Mouse (Mus musculus) embryonic fibroblast, embryonic 13.5 days (primary cell): ENCODE results near the gene Tfap2e. TPM values are rescaled to one million over a fixed set of nuclear protein-coding genes. Genes with fewer than 3 reads are reported as not detected.
A peak's percentile ranks its signal among the peaks of the same experiment; 100 is the strongest.

Experiments used
- H3K27ac ChIP-seq: 2 replicates; pipeline ENCODE4 v1.5.1; 2012; ENCODE audit warnings: low read length, control low read depth, inconsistent platforms; ENCODE audit not compliant: insufficient read depth
- H3K4me1 ChIP-seq: 2 replicates; pipeline ENCODE4 v1.6.1; 2011; ENCODE audit warnings: low read length; ENCODE audit not compliant: control insufficient read depth, insufficient read depth
- H3K4me3 ChIP-seq: 2 replicates; pipeline ENCODE4 v1.5.1; 2011; ENCODE audit warnings: mild to moderate bottlenecking, control low read depth, low read length; ENCODE audit not compliant: insufficient read depth
- CTCF ChIP-seq: IDR thresholded peaks from 2 replicates; pipeline ENCODE4 v1.5.1; 2011; ENCODE audit warnings: mild to moderate bottlenecking, control low read depth, low read length, moderate library complexity, borderline replicate concordance; ENCODE audit not compliant: insufficient read depth
- POLR2A ChIP-seq: IDR thresholded peaks from 2 replicates; pipeline ENCODE4 v1.6.1; 2011; ENCODE audit warnings: low read depth, mild to moderate bottlenecking, control low read depth, low read length, moderate library complexity
- polyA plus RNA-seq: library from polyadenylated mRNA; stranded (reverse); fragments of >200 nt; gene quantifications from 2 replicates; pipeline ENCODE4 v1.2.4, GENCODE M21; 2011; ENCODE audit warnings: low read depth; ENCODE audit not compliant: missing spikeins, insufficient read length

The Tfap2e gene
- not detected in 2 replicates for polyA plus RNA-seq

DNA sequence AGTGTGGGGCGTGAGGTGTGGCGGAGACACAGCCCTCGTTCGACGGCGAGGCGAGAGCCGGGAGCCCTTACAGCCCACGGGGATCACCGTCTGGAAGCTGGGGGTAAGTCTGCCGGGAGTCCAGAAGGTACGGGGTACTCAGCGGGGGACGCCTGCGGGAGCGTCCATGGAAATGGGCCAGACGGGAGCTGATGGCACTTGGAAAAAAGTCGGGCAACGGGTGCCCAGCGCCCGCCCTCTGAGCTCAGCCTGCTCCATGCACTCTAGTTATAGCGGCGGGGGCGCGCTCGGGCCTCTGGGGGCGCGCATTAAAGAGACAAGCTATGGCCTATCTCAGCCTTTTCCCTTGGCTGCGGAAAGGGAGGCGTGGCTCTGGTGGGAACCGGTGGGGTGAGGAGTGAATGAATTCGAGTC, at the start of gene Tfap2e:
Tfap2e (minus strand) TSS at position 240 of the 414 bp plus-strand sequence.
- no peak within 1 kb of the TSS for H3K27ac ChIP-seq
- H3K4me3 ChIP-seq, result no peak within 1 kb of the TSS
- 0 out of 2 replicates have a peak, but pooled peaks cover 2% of the 10 kb centered on the region for H3K4me1 ChIP-seq
- TF ChIP-seq CTCF (no peak), POLR2A (no peak)

- no peak overlapping the region for H3K27ac ChIP-seq
- H3K4me3 ChIP-seq, result no peak overlapping the region
- TF ChIP-seq CTCF, result no peak
- no peak for TF ChIP-seq POLR2A
- no peaks in the 10 kb centered on the region for H3K4me1 ChIP-seq
These were observed 47.0 kb upstream of the Tfap2e start for GRCm38 (mm10) chr4:126782996-126783395.

GRCm38 (mm10) chr4:126782512-126782911, 46.5 kb upstream of the Tfap2e start:
- TF ChIP-seq POLR2A, result no peak
- no peak for TF ChIP-seq CTCF
- H3K27ac ChIP-seq, result peak overlapping the region; percentile 5; the same call in 1 of the 2 replicates

DNA sequence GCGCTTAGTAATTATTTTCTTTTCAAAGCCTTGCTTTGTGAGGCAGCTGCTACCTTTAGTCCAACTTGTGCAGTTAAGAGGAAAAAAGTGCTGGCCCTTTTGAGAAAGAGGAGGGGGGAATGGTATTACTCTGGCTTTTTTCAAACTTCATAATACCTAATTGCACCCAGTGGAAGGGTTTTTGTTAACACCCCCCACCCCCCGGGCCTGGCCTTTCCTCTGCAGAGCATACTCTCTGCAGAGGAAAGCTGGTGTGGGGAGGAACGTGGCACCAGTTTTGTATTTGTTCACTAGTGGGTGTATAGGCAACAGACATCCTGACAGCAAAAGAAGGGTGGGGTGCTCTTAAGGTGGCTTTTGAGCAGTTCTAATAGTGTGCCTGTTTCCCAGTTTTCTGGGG, 45.8 kb upstream of the Tfap2e start:
- TF ChIP-seq POLR2A, result no peak
- no peak for TF ChIP-seq CTCF
- H3K27ac ChIP-seq, result no peak overlapping the region
- H3K4me3 ChIP-seq, result no peak overlapping the region
- no peaks in the 10 kb centered on the region for H3K4me1 ChIP-seq

More at GRCm38 (mm10) chr4:126782512-126782911, 46.5 kb upstream of the Tfap2e start:
- Histone ChIP-seq H3K4me3 (no peak overlapping the region), H3K4me1 (no peaks in the 10 kb centered on the region)

- Histone ChIP-seq H3K4me3 (no peak overlapping the region), H3K4me1 (no peaks in the 10 kb centered on the region), H3K27ac (no peak overlapping the region)
- TF ChIP-seq POLR2A (no peak), CTCF (no peak)
These were observed 44.1 kb upstream of the Tfap2e start for GRCm38 (mm10) chr4:126779826-126780775.

GRCm38 (mm10) chr4:126779148-126779581, 43.1 kb upstream of the Tfap2e start:
- no peak overlapping the region for H3K27ac ChIP-seq
- H3K4me3 ChIP-seq, result no peak overlapping the region
- TF ChIP-seq POLR2A, result no peak
- no peak for TF ChIP-seq CTCF
- H3K4me1 ChIP-seq, result no peaks in the 10 kb centered on the region

- no peak overlapping the region for H3K4me3 ChIP-seq
- H3K27ac ChIP-seq, result no peak overlapping the region
- TF ChIP-seq CTCF (no peak), POLR2A (no peak)
- H3K4me1 ChIP-seq, result no peaks in the 10 kb centered on the region
These were observed 39.1 kb upstream of the Tfap2e start for GRCm38 (mm10) chr4:126775182-126775581.

DNA sequence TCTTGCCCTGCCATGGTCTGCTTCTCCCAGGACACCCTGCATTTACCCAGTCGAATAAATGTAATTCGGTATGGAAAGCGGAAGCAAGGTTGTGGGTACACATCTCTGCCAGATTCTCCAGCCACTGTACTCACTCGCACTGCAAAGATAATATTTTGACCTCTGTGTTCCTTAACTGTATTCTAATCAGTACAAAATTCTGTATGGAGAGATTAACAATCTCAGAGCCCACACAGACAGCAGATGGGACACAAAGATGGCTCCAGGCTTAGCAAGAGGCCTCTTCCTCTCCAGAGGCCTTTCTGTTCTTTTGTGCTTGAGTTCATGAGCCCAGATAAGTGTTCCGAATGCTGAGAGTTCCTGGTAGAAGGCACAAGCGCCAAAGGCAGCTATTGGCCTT, 37.8 kb upstream of the Tfap2e start:
- H3K4me3 ChIP-seq, result no peak overlapping the region
- H3K4me1 ChIP-seq, result no peaks in the 10 kb centered on the region
- no peak for TF ChIP-seq CTCF
- H3K27ac ChIP-seq, result peak overlapping the region; percentile 13; the same call in 1 of the 2 replicates

GRCm38 (mm10) chr4:126770831-126771230, 34.8 kb upstream of the Tfap2e start:
- no peaks in the 10 kb centered on the region for H3K4me1 ChIP-seq
- TF ChIP-seq CTCF, result no peak
- no peak for TF ChIP-seq POLR2A
- no peak overlapping the region for H3K27ac ChIP-seq
- H3K4me3 ChIP-seq, result no peak overlapping the region

- H3K27ac ChIP-seq, result no peak overlapping the region
- TF ChIP-seq POLR2A, result no peak
- no peaks in the 10 kb centered on the region for H3K4me1 ChIP-seq
- no peak overlapping the region for H3K4me3 ChIP-seq
These were observed 33.9 kb upstream of the Tfap2e start for GRCm38 (mm10) chr4:126769800-126770563.
